Mouse (Mus musculus) hindbrain, embryonic 11.5 days (tissue): ENCODE results near the gene Cplx1. TPM values are rescaled to one million over a fixed set of nuclear protein-coding genes. Genes with fewer than 3 reads are reported as not detected.

Experiments used
- ATAC-seq: fragments of 200-750 bp; cut with Nextera tagmentation; 2 replicates; pipeline ENCODE4 v1.8.0; 2017; ENCODE audit warnings: mild to moderate bottlenecking, moderate TSS enrichment, moderate library complexity; ENCODE audit not compliant: low FRiP score
- DNase-seq: peaks from one replicate; pipeline ENCODE4 v3.0.0-alpha.2; 2015; ENCODE audit warnings: low spot score
- H3K27ac ChIP-seq: fragments of 300-500 bp; sonication (generic); 2 replicates; pipeline ENCODE4 v1.5.1; 2014; ENCODE audit warnings: mild to moderate bottlenecking, low read depth, low read length
- H3K27me3 ChIP-seq: fragments of 300-500 bp; sonication (generic); 2 replicates; pipeline ENCODE4 v1.6.1; 2014; ENCODE audit warnings: mild to moderate bottlenecking, low read length, moderate library complexity, mixed read lengths; ENCODE audit not compliant: control insufficient read depth, insufficient read depth
- H3K36me3 ChIP-seq: fragments of 300-500 bp; sonication (generic); 2 replicates; pipeline ENCODE4 v1.6.1; 2014; ENCODE audit warnings: mild to moderate bottlenecking, low read length, moderate library complexity, mixed read lengths; ENCODE audit not compliant: control insufficient read depth, insufficient read depth
- H3K4me1 ChIP-seq: fragments of 300-500 bp; sonication (generic); replicated peaks from 2 replicates; pipeline ENCODE4 v1.6.1; 2014; ENCODE audit warnings: low read length, mixed read lengths; ENCODE audit not compliant: control insufficient read depth, insufficient read depth
- H3K4me2 ChIP-seq: fragments of 300-500 bp; sonication (generic); replicated peaks from 2 replicates; pipeline ENCODE4 v1.6.1; 2014; ENCODE audit warnings: mild to moderate bottlenecking, low read depth, low read length
- H3K4me3 ChIP-seq: fragments of 300-500 bp; sonication (generic); 2 replicates; pipeline ENCODE4 v1.5.1; 2014; ENCODE audit warnings: low read depth, low read length
- H3K9ac ChIP-seq: fragments of 300-500 bp; sonication (generic); 2 replicates; pipeline ENCODE4 v1.6.1; 2014; ENCODE audit warnings: low read depth, low read length
- H3K9me3 ChIP-seq: fragments of 300-500 bp; sonication (generic); 2 replicates; pipeline ENCODE4 v1.6.1; 2016; ENCODE audit warnings: low read length; ENCODE audit not compliant: control insufficient read depth
- WGBS: fragments of 180-500 bp; shearing (Covaris S2); extraction: QIAGEN DNeasy Blood & Tissue Kit; methylation state at CpG from one replicate; pipeline ENCODE4 v1.1.7; 2014; 5-methylcytosine and 5-hydroxymethylcytosine counted together
- polyA plus RNA-seq: library from polyadenylated mRNA; unstranded; fragments of >200 nt; fragmentation: Nextera tagmentation; extraction: Ambion mirVana; gene quantifications from 2 replicates; pipeline ENCODE4 v1.2.1, GENCODE M21; 2014

The Cplx1 gene
- polyA plus RNA-seq, 1 experiment from 2014 or later = 13.7 TPM

DNA sequence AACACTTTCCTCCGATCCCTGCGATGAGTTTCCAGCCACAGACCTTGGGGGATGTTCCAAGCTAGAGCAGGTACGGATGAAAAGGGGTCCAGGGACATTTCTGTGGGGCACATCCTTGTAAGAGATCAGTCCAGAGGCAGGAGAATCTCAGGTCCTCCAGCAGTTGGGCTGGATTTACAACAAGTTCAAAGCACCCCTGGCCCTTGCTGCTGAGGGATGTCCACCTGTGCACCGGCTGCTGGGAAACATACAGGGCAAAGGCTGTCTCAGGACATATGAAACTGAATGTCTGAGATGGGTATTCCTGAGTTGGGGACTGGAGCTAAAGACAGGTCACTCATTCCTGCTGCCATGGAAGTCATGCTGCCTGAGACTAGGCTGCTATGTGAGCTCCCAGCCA lies 7.2 kb upstream of the Cplx1 start:
- 77% methylated on average over 4 of the region's 4 CpGs for WGBS
- Histone ChIP-seq H3K4me1 (no peaks in the 10 kb centered on the region), H3K36me3 (no peaks in the 10 kb centered on the region), H3K9me3 (no peaks in the 10 kb centered on the region), H3K27ac (no peak overlapping the region), H3K4me2 (no peak overlapping the region), H3K27me3 (no peaks in the 10 kb centered on the region), H3K4me3 (no peak overlapping the region), H3K9ac (no peak overlapping the region)
- no peak for ATAC-seq
- no peak for DNase-seq

DNA sequence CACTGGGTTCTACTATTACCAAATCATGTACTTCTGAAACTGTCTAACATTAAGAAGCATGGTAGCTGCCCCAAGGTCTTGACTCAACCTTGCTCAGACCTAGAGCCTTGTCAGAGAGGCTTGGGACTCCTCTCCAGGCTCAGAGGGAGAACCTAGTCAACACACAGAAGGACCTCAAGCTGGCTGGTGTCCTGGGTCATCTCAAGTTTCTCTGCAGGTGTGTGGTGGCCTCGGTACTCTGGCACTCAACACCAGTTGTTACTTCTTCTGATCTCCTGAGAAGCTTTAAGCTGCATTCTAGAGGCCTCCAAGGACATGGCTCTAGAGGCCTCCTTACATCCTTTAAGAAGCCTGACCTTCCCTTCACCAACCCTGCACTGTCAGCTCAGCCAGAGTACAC lies 4.2 kb upstream of the Cplx1 start:
- Histone ChIP-seq H3K9me3 (no peaks in the 10 kb centered on the region), H3K4me1 (0 out of 2 replicates have a peak, but pooled peaks cover 3% of the 10 kb centered on the region), H3K9ac (no peak overlapping the region), H3K4me3 (no peak overlapping the region), H3K36me3 (no peaks in the 10 kb centered on the region), H3K27ac (no peak overlapping the region), H3K27me3 (peaks cover 5% of the 10 kb centered on the region), H3K4me2 (no peak overlapping the region)
- no peak for DNase-seq
- WGBS = 95% methylated on average over 1 of the region's 1 CpGs
- no peak for ATAC-seq

DNA sequence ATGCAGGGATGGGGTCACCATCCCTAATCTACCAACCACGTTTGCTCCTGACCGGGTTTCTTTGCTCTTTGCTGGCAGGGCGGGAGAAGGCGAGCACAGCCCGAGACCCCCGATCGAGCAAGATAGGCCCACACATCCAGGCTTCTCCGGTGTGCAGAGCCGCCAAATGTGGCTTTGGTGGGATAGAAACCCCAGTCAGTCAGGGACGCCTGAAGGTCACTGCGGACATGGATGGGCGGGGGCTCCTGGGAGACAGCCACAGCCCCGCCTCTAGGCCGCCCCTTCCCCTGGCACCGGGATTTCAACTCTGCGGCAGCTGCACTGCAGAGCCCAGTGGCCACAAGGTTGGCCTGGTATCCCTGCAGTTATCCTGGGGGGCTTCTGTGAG lies 377 bp upstream of the Cplx1 start:
- no peaks in the 10 kb centered on the region for H3K9me3 ChIP-seq
- H3K4me3 ChIP-seq = peak overlapping the region; percentile 36
- ATAC-seq (peak; percentile 75), DNase-seq (no peak)
- H3K4me1 ChIP-seq = 0 out of 2 replicates have a peak, but pooled peaks cover 3% of the 10 kb centered on the region
- WGBS = 0% methylated on average over 16 of the region's 16 CpGs
- H3K27me3 ChIP-seq = peaks cover 7% of the 10 kb centered on the region
- H3K9ac ChIP-seq = peak overlapping the region; percentile 46
- H3K36me3 ChIP-seq = no peaks in the 10 kb centered on the region
- H3K4me2 ChIP-seq = peak overlapping the region; percentile 64
- no peak overlapping the region for H3K27ac ChIP-seq

DNA sequence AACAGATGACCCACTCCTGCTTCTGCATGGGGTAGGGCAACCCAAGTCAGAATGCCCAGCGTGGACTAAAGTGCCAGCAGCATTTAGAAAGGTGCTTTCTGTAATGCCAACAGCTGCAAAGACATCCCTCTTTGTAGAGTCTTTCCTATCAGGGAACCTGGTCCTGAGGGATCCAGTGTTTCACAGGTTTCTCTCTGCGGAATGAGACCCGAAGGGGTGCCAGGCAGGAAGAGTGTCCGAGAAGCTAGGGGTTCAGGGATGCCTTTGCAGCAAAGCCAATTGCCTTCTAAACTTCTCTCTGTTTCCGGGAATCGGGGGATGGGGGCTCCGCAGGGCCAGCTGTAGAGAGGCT lies 711 bp downstream of the Cplx1 start:
- peak overlapping the region; percentile 64 for H3K4me2 ChIP-seq
- H3K36me3 ChIP-seq = no peaks in the 10 kb centered on the region
- peaks cover 7% of the 10 kb centered on the region for H3K27me3 ChIP-seq
- peak overlapping the region; percentile 46; the same call in 1 of the 2 replicates for H3K9ac ChIP-seq
- no peaks in the 10 kb centered on the region for H3K9me3 ChIP-seq
- DNase-seq (no peak), ATAC-seq (no peak)
- H3K4me3 ChIP-seq = peak overlapping the region; percentile 36
- 14% methylated on average over 7 of the region's 7 CpGs for WGBS
- H3K27ac ChIP-seq = no peak overlapping the region
- 0 out of 2 replicates have a peak, but pooled peaks cover 3% of the 10 kb centered on the region for H3K4me1 ChIP-seq

DNA sequence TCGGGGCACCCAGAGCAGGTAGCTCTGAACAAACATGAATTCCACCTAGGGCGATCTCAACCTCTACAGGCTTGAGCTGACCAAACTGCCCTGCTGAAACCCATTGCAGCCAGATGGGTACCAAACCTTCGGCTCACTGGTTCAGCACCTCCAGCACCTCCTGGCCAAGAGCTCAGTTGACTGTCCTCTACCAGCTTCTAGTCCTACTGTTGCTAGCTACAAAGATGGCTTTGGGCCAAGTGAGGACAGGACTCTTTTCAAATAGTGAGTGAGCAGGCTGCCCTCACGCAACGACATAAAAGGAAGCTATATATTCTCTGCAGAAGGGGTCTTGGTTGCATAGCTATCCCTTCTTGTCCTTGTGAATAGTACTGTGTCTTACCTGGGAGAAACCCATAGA lies 2.2 kb downstream of the Cplx1 start:
- Histone ChIP-seq H3K27me3 (peaks cover 7% of the 10 kb centered on the region), H3K4me1 (0 out of 2 replicates have a peak, but pooled peaks cover 3% of the 10 kb centered on the region), H3K36me3 (no peaks in the 10 kb centered on the region), H3K9me3 (no peaks in the 10 kb centered on the region), H3K9ac (no peak overlapping the region), H3K27ac (no peak overlapping the region), H3K4me2 (no peak overlapping the region), H3K4me3 (no peak overlapping the region)
- ATAC-seq = no peak
- no peak for DNase-seq
- WGBS = 90% methylated on average over 5 of the region's 5 CpGs

DNA sequence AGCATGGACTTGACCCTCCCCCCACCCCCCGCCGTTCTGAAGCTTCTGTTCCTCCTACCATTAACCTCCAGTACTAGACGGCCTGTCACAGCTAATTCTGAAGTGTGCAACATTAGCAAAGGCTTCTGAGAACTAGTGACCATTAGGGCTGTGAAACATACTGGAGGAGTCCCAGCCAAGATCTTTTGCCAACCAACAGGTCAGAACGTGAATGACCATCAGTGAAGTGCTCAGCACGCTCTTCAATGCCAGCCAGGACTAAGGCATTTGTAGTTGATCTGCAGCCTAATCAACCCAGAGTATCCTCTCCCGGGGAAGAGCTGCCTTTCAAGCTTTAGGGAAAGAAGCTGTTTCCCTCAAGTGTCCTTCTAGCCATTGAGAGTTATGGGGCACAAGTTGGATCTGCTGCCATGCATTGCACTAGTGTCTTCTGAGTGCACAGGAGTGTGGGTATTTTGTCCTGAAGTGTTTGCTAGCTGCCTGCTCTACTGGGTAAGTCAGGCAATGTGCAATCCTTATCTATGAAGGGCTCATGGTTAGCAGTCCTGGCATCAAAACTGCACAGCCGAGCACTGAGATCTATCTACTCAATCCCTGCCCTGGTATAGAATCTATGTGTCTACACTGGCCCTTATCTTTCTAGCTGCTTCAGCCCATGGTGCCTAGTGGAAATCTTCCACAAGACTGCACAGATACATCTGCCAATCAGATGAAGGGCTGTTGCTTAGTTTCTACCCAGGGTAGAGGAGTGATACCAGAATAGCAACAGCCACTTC lies 6.1 kb downstream of the Cplx1 start:
- DNase-seq = no peak
- Histone ChIP-seq H3K4me3 (no peak overlapping the region), H3K27me3 (no peaks in the 10 kb centered on the region), H3K9ac (no peak overlapping the region), H3K4me2 (no peak overlapping the region), H3K9me3 (no peaks in the 10 kb centered on the region), H3K36me3 (no peaks in the 10 kb centered on the region), H3K4me1 (no peaks in the 10 kb centered on the region), H3K27ac (no peak overlapping the region)
- no peak for ATAC-seq
- WGBS = 81% methylated on average over 7 of the region's 7 CpGs

DNA sequence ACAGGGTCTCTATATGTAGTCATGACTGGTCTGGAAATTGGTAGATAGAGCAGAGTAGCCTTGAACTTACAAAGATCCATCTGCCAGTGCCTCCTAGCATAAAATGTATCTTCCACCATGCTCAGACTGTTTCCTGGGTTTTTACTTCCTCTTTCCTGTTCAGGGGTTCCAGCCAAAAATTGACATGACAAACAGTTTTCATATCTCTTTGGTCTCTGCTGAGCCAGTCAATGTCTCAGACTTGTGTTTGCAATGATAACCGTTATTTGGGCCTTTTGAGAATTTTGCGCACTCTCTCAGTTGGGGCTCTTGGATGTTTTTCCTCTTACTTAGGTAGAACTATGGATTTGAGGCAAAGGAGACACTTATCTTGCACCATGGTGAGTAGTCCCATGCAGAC lies 15.6 kb downstream of the Cplx1 start:
- ATAC-seq (no peak), DNase-seq (no peak)
- H3K9ac ChIP-seq = no peak overlapping the region
- H3K4me3 ChIP-seq = no peak overlapping the region
- no peaks in the 10 kb centered on the region for H3K9me3 ChIP-seq
- H3K36me3 ChIP-seq = no peaks in the 10 kb centered on the region
- H3K4me2 ChIP-seq = no peak overlapping the region
- H3K27ac ChIP-seq = no peak overlapping the region
- H3K27me3 ChIP-seq = no peaks in the 10 kb centered on the region
- no peaks in the 10 kb centered on the region for H3K4me1 ChIP-seq
- 97% methylated on average over 2 of the region's 2 CpGs for WGBS

DNA sequence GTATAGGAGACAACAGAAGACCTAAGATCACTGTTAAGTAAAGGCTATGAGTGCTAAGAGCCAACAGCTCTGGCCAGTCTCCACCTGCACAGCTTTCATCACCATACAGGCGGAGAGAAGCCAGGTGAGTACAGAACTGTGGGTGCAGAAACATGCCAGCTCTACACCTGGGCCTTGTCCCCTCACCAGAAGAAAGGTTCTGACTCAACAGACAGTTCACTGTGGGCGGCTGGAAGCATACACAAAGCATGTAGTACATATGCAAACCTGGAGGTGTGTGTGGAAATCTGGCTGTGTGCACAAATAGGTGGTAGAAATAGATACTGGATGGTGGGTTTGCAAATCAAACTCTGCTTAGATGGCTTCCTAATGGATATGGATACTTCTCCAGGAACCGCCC lies 27.2 kb downstream of the Cplx1 start:
- Histone ChIP-seq H3K4me3 (no peak overlapping the region), H3K4me1 (no peaks in the 10 kb centered on the region), H3K9ac (no peak overlapping the region), H3K9me3 (no peaks in the 10 kb centered on the region), H3K36me3 (no peaks in the 10 kb centered on the region), H3K27ac (no peak overlapping the region), H3K27me3 (no peaks in the 10 kb centered on the region), H3K4me2 (no peak overlapping the region)
- DNase-seq = no peak
- WGBS = 78% methylated on average over 3 of the region's 3 CpGs
- ATAC-seq = no peak

DNA sequence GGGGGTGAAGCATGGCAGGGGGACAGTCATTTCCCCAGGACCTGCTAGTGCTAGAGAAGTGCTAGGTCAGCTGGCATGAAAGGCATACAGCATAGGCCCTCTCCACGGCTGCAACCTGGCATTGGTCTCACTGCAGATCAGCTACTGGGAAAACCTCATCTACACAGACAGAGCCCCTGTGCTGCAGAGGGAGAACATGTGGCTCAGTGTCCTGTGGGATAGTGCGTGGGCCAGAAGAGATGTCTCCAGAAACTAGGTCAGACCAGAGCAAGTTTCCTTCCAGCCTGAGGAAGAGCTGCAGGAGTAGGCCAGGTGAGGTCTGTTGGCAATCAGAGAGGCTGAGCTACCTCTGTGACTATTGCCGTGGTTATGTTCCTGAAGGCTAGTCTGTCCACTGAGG lies 27.9 kb downstream of the Cplx1 start:
- Histone ChIP-seq H3K4me1 (no peaks in the 10 kb centered on the region), H3K27ac (no peak overlapping the region), H3K4me3 (no peak overlapping the region), H3K9me3 (no peaks in the 10 kb centered on the region), H3K9ac (no peak overlapping the region), H3K4me2 (no peak overlapping the region), H3K36me3 (no peaks in the 10 kb centered on the region), H3K27me3 (no peaks in the 10 kb centered on the region)
- no peak for ATAC-seq
- no peak for DNase-seq
- 90% methylated on average over 3 of the region's 3 CpGs for WGBS
